11 mouse cellular contexts compared by ENCODE assay signal in genomic region chr15:103093655-103094054, GRCm38 (mm10).
DNase-seq lines count a peak whose midpoint lies in the region; ATAC-seq lines count a peak whose summit lies in the region.
"Had no signal": no experiment of that assay in that cellular context is flagged by ENCODE, and none has a peak within 500 bp of the region (broad histone marks: within the 10 kb centered on the region; RNA-seq: fewer than 3 reads in every experiment).

No protein-coding gene starts in this region.

- peaks cover 57% of the 10 kb centered on the region for H3K4me1 ChIP-seq in hindbrain, embryonic 13.5 days (replicated peaks)
- no peaks in the 10 kb centered on the region for H3K4me1 ChIP-seq in hindbrain, embryonic 11.5 days (replicated peaks; ENCODE audit: control insufficient read depth, insufficient read depth, low read length)
- H3K4me1 ChIP-seq in brown adipose tissue, adult 24 weeks (ENCODE audit: control insufficient read depth, insufficient read depth, insufficient read length, low read length) = peaks cover 9% of the 10 kb centered on the region
- H3K4me1 ChIP-seq in hindbrain, embryonic 16.5 days (ENCODE audit: control insufficient read depth, insufficient read depth, low read depth, low read length) = peaks cover 8% of the 10 kb centered on the region
- H3K4me1 ChIP-seq in neural tube, embryonic 15.5 days = peaks cover 63% of the 10 kb centered on the region
- peaks cover 39% of the 10 kb centered on the region for H3K4me1 ChIP-seq in kidney, embryonic 15.5 days
- H3K4me1 ChIP-seq: heart, embryonic 15.5 days had no signal

- DNase-seq in hindbrain, embryonic 11.5 days (ENCODE audit: low spot score) = no peak
- DNase-seq in cerebellum, adult 8-10 months = no peak
- DNase-seq in kidney, adult 9 months = no peak

- H3K9ac ChIP-seq in hindbrain, embryonic 13.5 days = peak overlapping the region; percentile 35; the same call in 1 of the 2 replicates
- H3K9ac ChIP-seq in hindbrain, embryonic 11.5 days (ENCODE audit: low read depth, low read length) = no peak overlapping the region
- H3K9ac ChIP-seq in hindbrain, embryonic 16.5 days (ENCODE audit: low read depth, low read length) = no peak overlapping the region
- no peak overlapping the region for H3K9ac ChIP-seq in neural tube, embryonic 15.5 days (replicated peaks)
- H3K9ac ChIP-seq in kidney, embryonic 15.5 days = no peak overlapping the region
- H3K9ac ChIP-seq: heart, embryonic 15.5 days; liver, embryonic 14.5 days had no signal

- H3K36me3 ChIP-seq in hindbrain, embryonic 13.5 days = peaks cover 12% of the 10 kb centered on the region; the same call in 1 of the 2 replicates
- H3K36me3 ChIP-seq in hindbrain, embryonic 11.5 days (ENCODE audit: control insufficient read depth, insufficient read depth, low read length) = no peaks in the 10 kb centered on the region
- H3K36me3 ChIP-seq in hindbrain, embryonic 16.5 days (ENCODE audit: control insufficient read depth, insufficient read depth, low read length) = no peaks in the 10 kb centered on the region
- H3K36me3 ChIP-seq in neural tube, embryonic 15.5 days = no peaks in the 10 kb centered on the region
- peaks cover 4% of the 10 kb centered on the region for H3K36me3 ChIP-seq in kidney, embryonic 15.5 days
- H3K36me3 ChIP-seq: heart, embryonic 15.5 days had no signal

- no peak overlapping the region for H3K4me3 ChIP-seq in hindbrain, embryonic 13.5 days
- no peak overlapping the region for H3K4me3 ChIP-seq in hindbrain, embryonic 11.5 days (ENCODE audit: low read depth, low read length)
- no peak overlapping the region for H3K4me3 ChIP-seq in brown adipose tissue, adult 24 weeks (ENCODE audit: insufficient read depth, low read depth, low read length)
- no peak overlapping the region for H3K4me3 ChIP-seq in hindbrain, embryonic 16.5 days (ENCODE audit: low read length)
- no peak overlapping the region for H3K4me3 ChIP-seq in neural tube, embryonic 15.5 days (replicated peaks)
- no peak overlapping the region for H3K4me3 ChIP-seq in kidney, embryonic 15.5 days (replicated peaks)
- H3K4me3 ChIP-seq: heart, embryonic 15.5 days had no signal

- H3K27ac ChIP-seq in hindbrain, embryonic 13.5 days = peak overlapping the region; percentile 79
- no peak overlapping the region for H3K27ac ChIP-seq in hindbrain, embryonic 11.5 days (ENCODE audit: low read depth, low read length)
- H3K27ac ChIP-seq in brown adipose tissue, adult 24 weeks (replicated peaks; ENCODE audit: low read depth, low read length) = peak overlapping the region; percentile 10; the same call in 1 of the 2 replicates
- peak overlapping the region; percentile 55 for H3K27ac ChIP-seq in hindbrain, embryonic 16.5 days (ENCODE audit: low read depth, low read length)
- peak overlapping the region; percentile 69 for H3K27ac ChIP-seq in neural tube, embryonic 15.5 days (replicated peaks)
- no peak overlapping the region for H3K27ac ChIP-seq in kidney, embryonic 15.5 days
- H3K27ac ChIP-seq: heart, embryonic 15.5 days; liver, embryonic 14.5 days had no signal

- peaks cover 40% of the 10 kb centered on the region for H3K27me3 ChIP-seq in hindbrain, embryonic 13.5 days
- H3K27me3 ChIP-seq in hindbrain, embryonic 11.5 days (ENCODE audit: control insufficient read depth, insufficient read depth, low read length) = peaks cover 9% of the 10 kb centered on the region; the same call in 1 of the 2 replicates
- no peaks in the 10 kb centered on the region; the same call in 1 of the 2 replicates for H3K27me3 ChIP-seq in hindbrain, embryonic 16.5 days (replicated peaks; ENCODE audit: control insufficient read depth, insufficient read depth, low read length)
- H3K27me3 ChIP-seq in neural tube, embryonic 15.5 days (replicated peaks) = no peaks in the 10 kb centered on the region
- H3K27me3 ChIP-seq in kidney, embryonic 15.5 days = peaks cover 24% of the 10 kb centered on the region; the same call in 1 of the 2 replicates

- 44% methylated on average over 12 of the region's 12 CpGs for WGBS in hindbrain, embryonic 13.5 days
- 78% methylated on average over 12 of the region's 12 CpGs for WGBS in hindbrain, embryonic 11.5 days
- WGBS in hindbrain, embryonic 16.5 days = 35% methylated on average over 12 of the region's 12 CpGs
- WGBS in neural tube, embryonic 15.5 days = 21% methylated on average over 12 of the region's 12 CpGs
- 53% methylated on average over 12 of the region's 12 CpGs for WGBS in kidney, embryonic 15.5 days

- ATAC-seq in hindbrain, embryonic 13.5 days (ENCODE audit: low FRiP score) = peak; percentile 56; the same call in 1 of the 2 replicates
- ATAC-seq in hindbrain, embryonic 11.5 days (ENCODE audit: low FRiP score) = no peak
- peak; percentile 80 for ATAC-seq in hindbrain, embryonic 16.5 days
- peak; percentile 42 for ATAC-seq in neural tube, embryonic 15.5 days (ENCODE audit: low FRiP score)
- no peak for ATAC-seq in kidney, embryonic 15.5 days (replicated peaks; ENCODE audit: low FRiP score)

- no peak overlapping the region for H3K4me2 ChIP-seq in hindbrain, embryonic 13.5 days
- H3K4me2 ChIP-seq in hindbrain, embryonic 11.5 days (replicated peaks; ENCODE audit: low read depth, low read length) = no peak overlapping the region
- H3K4me2 ChIP-seq in hindbrain, embryonic 16.5 days (ENCODE audit: low read length) = no peak overlapping the region
- no peak overlapping the region for H3K4me2 ChIP-seq in neural tube, embryonic 15.5 days
- H3K4me2 ChIP-seq in kidney, embryonic 15.5 days = no peak overlapping the region
- H3K4me2 ChIP-seq: heart, embryonic 15.5 days had no signal

- H3K9me3 ChIP-seq in hindbrain, embryonic 13.5 days = no peaks in the 10 kb centered on the region
- H3K9me3 ChIP-seq in hindbrain, embryonic 11.5 days (ENCODE audit: control insufficient read depth, low read length) = no peaks in the 10 kb centered on the region
- no peaks in the 10 kb centered on the region for H3K9me3 ChIP-seq in hindbrain, embryonic 16.5 days (ENCODE audit: control insufficient read depth, low read length)
- no peaks in the 10 kb centered on the region for H3K9me3 ChIP-seq in neural tube, embryonic 15.5 days (replicated peaks)
- H3K9me3 ChIP-seq in kidney, embryonic 15.5 days (replicated peaks) = no peaks in the 10 kb centered on the region
- H3K9me3 ChIP-seq: G1E; heart, embryonic 15.5 days had no signal

Comparison
In these comparisons a context has a peak if more than half of its experiments do, and no peak if none do; other contexts are left out.
1. ATAC-seq: peak in hindbrain, embryonic 13.5 days (single experiment), hindbrain, embryonic 16.5 days (single experiment) and neural tube, embryonic 15.5 days (single experiment); none in hindbrain, embryonic 11.5 days (single experiment) and kidney, embryonic 15.5 days (single experiment).
2. H3K27ac ChIP-seq: peak in hindbrain, embryonic 13.5 days (single experiment), brown adipose tissue, adult 24 weeks (single experiment), hindbrain, embryonic 16.5 days (single experiment) and neural tube, embryonic 15.5 days (single experiment); none in hindbrain, embryonic 11.5 days (single experiment) and kidney, embryonic 15.5 days (single experiment).